Mouse (Mus musculus) embryonic facial prominence, embryonic 11.5 days (tissue): ENCODE results near the gene 1700049E17Rik2. TPM values are rescaled to one million over a fixed set of nuclear protein-coding genes. Genes with fewer than 3 reads are reported as not detected.
"Not testable (repeated sequence)": the region's sequence is repeated elsewhere in the genome, so short reads cannot be mapped to it uniquely, and the experiment has no call there.

Experiments used
- ATAC-seq: fragments of 200-750 bp; cut with Nextera tagmentation; replicated peaks from 2 replicates; pipeline ENCODE4 v1.8.0; 2017; ENCODE audit warnings: low read depth; ENCODE audit not compliant: insufficient number of reproducible peaks, low FRiP score, low TSS enrichment
- DNase-seq: peaks from one replicate; pipeline ENCODE4 v3.0.0-alpha.2; 2015; ENCODE audit warnings: low spot score
- H3K27ac ChIP-seq: fragments of 300-500 bp; sonication (generic); replicated peaks from 2 replicates; pipeline ENCODE4 v1.5.1; 2014; ENCODE audit warnings: mild to moderate bottlenecking, low read depth, low read length, control low read depth
- H3K27me3 ChIP-seq: fragments of 300-500 bp; sonication (generic); 2 replicates; pipeline ENCODE4 v1.6.1; 2014; ENCODE audit warnings: mild to moderate bottlenecking, low read length, moderate library complexity, mixed read lengths; ENCODE audit not compliant: control insufficient read depth, insufficient read depth
- H3K36me3 ChIP-seq: fragments of 300-500 bp; sonication (generic); replicated peaks from 2 replicates; pipeline ENCODE4 v1.6.1; 2014; ENCODE audit warnings: low read depth, mild to moderate bottlenecking, low read length, moderate library complexity, mixed read lengths; ENCODE audit not compliant: control insufficient read depth, insufficient read depth
- H3K4me1 ChIP-seq: fragments of 300-500 bp; sonication (generic); 2 replicates; pipeline ENCODE4 v1.6.1; 2014; ENCODE audit warnings: low read length, mixed read lengths; ENCODE audit not compliant: control insufficient read depth, insufficient read depth
- H3K4me2 ChIP-seq: fragments of 300-500 bp; sonication (generic); 2 replicates; pipeline ENCODE4 v1.6.1; 2014; ENCODE audit warnings: low read depth, mild to moderate bottlenecking, control low read depth, low read length, moderate library complexity
- H3K4me3 ChIP-seq: fragments of 300-500 bp; sonication (generic); 2 replicates; pipeline ENCODE4 v1.5.1; 2014; ENCODE audit warnings: low read depth, low read length, control low read depth
- H3K9ac ChIP-seq: fragments of 300-500 bp; sonication (generic); replicated peaks from 2 replicates; pipeline ENCODE4 v1.6.1; 2014; ENCODE audit warnings: mild to moderate bottlenecking, control low read depth, low read length
- H3K9me3 ChIP-seq: fragments of 300-500 bp; sonication (generic); replicated peaks from 2 replicates; pipeline ENCODE4 v1.6.1; 2016; ENCODE audit warnings: mild to moderate bottlenecking, low read length, inconsistent platforms, mixed read lengths; ENCODE audit not compliant: control insufficient read depth
- WGBS: fragments of 180-500 bp; shearing (Covaris S2); extraction: QIAGEN DNeasy Blood & Tissue Kit; methylation state at CpG from one replicate; pipeline ENCODE4 v1.1.7; 2014; 5-methylcytosine and 5-hydroxymethylcytosine counted together
- polyA plus RNA-seq: library from polyadenylated mRNA; unstranded; fragments of >200 nt; fragmentation: Nextera tagmentation; extraction: Ambion mirVana; gene quantifications from 2 replicates; pipeline ENCODE4 v1.2.1, GENCODE M21; 2014

Gene 1700049E17Rik2
- polyA plus RNA-seq, 1 experiment from 2014 or later: not detected

DNA sequence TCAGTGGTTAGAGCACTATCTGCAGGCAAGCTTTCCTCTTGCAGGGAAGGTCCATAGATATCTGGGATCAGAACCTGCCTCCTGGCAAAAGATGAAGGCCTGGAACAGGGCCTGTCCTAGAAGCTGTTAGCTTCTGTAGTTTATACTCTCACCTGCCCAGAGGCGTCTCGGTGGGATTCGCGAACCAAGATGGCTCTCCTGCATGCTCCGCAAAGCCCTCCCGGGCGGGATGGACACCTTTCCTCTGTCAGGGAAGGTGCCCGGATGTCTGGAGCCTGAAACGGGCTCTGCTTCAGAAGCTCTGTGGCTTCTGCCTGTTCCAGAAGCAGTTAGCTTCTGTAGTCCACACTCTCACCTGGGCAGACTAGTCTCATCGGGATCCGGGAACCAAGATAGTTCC is 57.1 kb downstream of the 1700049E17Rik2 start:
- not testable (repeated sequence) for H3K27me3 ChIP-seq, H3K9ac ChIP-seq, ATAC-seq, DNase-seq, H3K27ac ChIP-seq, H3K4me1 ChIP-seq, H3K4me2 ChIP-seq, H3K4me3 ChIP-seq, H3K36me3 ChIP-seq, H3K9me3 ChIP-seq
- WGBS: 95% methylated on average over 9 of the region's 11 CpGs

Other genes starting within 250 kb of the 1700049E17Rik2 start
- gene Gm5798, start 224.6 kb upstream of the 1700049E17Rik2 start, polyA plus RNA-seq: not detected in 2 replicates
- gene Gm7945, start 186.8 kb upstream of the 1700049E17Rik2 start, polyA plus RNA-seq: not detected in 2 replicates
- gene Gm6482, start 164.9 kb upstream of the 1700049E17Rik2 start, polyA plus RNA-seq: not detected in 2 replicates
- not detected in 2 replicates for gene Gm7954, start 119.7 kb upstream of the 1700049E17Rik2 start, polyA plus RNA-seq
- gene Gm3486, start 83.7 kb upstream of the 1700049E17Rik2 start, polyA plus RNA-seq: not detected in 2 replicates
- not detected in 2 replicates for gene Gm7970, start 17.6 kb upstream of the 1700049E17Rik2 start, polyA plus RNA-seq
- not detected in 2 replicates for gene Gm3072, start 51.4 kb downstream of the 1700049E17Rik2 start, polyA plus RNA-seq
- not detected in 2 replicates for gene Gm3676, start 73.3 kb downstream of the 1700049E17Rik2 start, polyA plus RNA-seq
- not detected in 2 replicates for gene Gm8068, start 128.7 kb downstream of the 1700049E17Rik2 start, polyA plus RNA-seq
- not detected in 2 replicates for gene Gm7929, start 177.4 kb downstream of the 1700049E17Rik2 start, polyA plus RNA-seq
- gene Gm47189, start 199.2 kb downstream of the 1700049E17Rik2 start, polyA plus RNA-seq: not detected in 2 replicates